Mouse (Mus musculus): ENCODE measurements at regions not wholly inside any gene's neighbourhood (a gene's known extent, or its start where the extent isn't known, plus 50 kb on each side); places are given as distances from the start of the nearest gene placed in this dataset.

DNA sequence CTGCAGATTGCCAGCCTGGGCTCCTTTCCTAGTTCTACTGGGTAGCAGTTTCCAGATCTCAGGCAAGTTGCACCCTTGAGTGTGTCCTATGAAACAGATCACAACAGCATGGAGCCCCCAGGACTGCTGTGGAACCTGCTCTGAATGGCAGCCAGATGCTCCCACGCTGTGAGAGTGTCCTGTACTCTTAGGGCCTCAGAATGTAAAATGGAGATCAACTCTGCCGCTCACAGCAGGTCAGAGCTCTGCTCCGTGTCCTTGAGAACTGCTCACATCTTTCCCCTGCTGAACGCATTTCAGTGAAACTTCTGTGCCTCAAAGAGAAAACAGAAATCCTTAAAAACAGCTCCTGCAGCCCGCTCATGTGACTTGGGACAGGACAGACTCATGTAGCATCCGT, 203.7 kb upstream of the Nlrp1b start:
- H3K27ac ChIP-seq (ENCODE audit: insufficient read depth, low read length), result no peak overlapping the region
- TF ChIP-seq POLR2A (IDR thresholded peaks at IDR 0.05; ENCODE audit: extremely low read depth, insufficient read depth, low read length), result no peak
- TF ChIP-seq CTCF (IDR thresholded peaks at IDR 0.05; ENCODE audit: extremely low read depth, insufficient read depth, low read length), result no peak
- H3K4me3 ChIP-seq (ENCODE audit: insufficient read depth, low read length), result no peak overlapping the region
- peaks cover 10% of the 10 kb centered on the region for H3K4me1 ChIP-seq (ENCODE audit: control insufficient read depth, insufficient read depth, low read length)

DNA sequence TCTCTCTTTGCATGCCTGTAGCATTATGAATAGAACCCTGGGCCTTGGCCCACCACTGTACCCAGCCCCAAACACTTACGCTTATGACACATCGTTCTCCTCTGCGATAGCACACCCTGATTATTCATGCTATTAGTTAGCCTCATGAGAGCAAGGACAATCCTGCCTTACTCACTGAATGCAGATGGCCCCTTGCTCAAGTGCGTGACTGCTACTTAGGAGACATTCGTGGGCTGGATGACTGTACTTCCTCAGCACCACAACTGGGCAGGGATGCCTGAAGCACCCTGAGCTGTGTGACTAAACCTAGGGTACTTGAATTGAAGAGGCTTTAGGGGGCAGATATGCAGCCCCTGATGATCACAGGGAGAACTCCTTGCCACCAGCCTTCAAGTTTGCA, 204.4 kb upstream of the Nlrp1b start:
- Histone ChIP-seq H3K4me3 (ENCODE audit: insufficient read depth, low read length) (no peak overlapping the region), H3K4me1 (ENCODE audit: control insufficient read depth, insufficient read depth, low read length) (peaks cover 12% of the 10 kb centered on the region), H3K27ac (ENCODE audit: insufficient read depth, low read length) (peak overlapping the region; percentile 19; the same call in 1 of the 2 replicates)
- TF ChIP-seq CTCF (IDR thresholded peaks at IDR 0.05; ENCODE audit: extremely low read depth, insufficient read depth, low read length) (no peak), POLR2A (IDR thresholded peaks at IDR 0.05; ENCODE audit: extremely low read depth, insufficient read depth, low read length) (no peak)

DNA sequence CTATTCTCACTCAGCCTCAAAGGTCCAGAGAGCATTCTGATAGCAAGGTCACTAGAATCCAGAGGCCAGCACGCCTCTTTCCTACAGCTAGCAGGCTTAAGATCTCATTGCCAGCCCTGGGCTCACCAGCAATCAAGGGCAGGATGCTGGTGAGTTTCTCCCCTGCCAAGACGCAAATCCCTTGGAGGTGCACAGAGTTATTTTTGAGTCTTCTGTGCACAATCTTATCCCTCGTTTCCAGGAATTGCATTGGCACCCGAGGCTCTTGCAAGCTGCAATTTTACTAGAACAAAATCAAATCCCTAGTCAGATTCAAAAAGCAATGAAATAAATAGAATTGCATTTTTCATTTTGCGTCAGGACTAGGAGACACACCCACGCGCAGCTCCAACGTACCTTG, 205.2 kb upstream of the Nlrp1b start:
- Histone ChIP-seq H3K4me3 (ENCODE audit: insufficient read depth, low read length) (no peak overlapping the region), H3K4me1 (ENCODE audit: control insufficient read depth, insufficient read depth, low read length) (peaks cover 12% of the 10 kb centered on the region), H3K27ac (ENCODE audit: insufficient read depth, low read length) (peak overlapping the region; percentile 66)
- TF ChIP-seq POLR2A (IDR thresholded peaks at IDR 0.05; ENCODE audit: extremely low read depth, insufficient read depth, low read length) (no peak), CTCF (IDR thresholded peaks at IDR 0.05; ENCODE audit: extremely low read depth, insufficient read depth, low read length) (no peak)

DNA sequence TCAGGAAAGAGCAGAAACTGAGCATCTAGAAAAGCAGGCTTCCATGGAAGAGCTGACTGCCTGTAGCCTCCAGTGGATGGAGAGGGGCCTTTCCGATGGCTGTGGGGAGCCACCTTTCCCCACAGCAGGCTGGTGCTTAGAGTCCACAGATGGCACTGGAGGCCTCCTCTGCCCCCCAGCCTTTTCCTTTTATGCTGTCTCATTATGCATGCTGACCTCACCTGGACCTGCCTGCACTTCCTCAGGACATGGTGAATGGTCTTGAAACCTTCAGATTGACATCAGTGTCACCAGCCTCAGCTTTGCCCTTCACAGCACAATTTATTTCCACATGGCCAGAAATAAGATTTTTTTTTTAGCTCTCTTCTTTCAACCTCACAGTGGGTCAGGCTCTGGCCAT, 205.8 kb upstream of the Nlrp1b start:
- Histone ChIP-seq H3K4me1 (ENCODE audit: control insufficient read depth, insufficient read depth, low read length) (peaks cover 12% of the 10 kb centered on the region), H3K27ac (ENCODE audit: insufficient read depth, low read length) (peak overlapping the region; percentile 66), H3K4me3 (ENCODE audit: insufficient read depth, low read length) (no peak overlapping the region)
- no peak for TF ChIP-seq POLR2A (IDR thresholded peaks at IDR 0.05; ENCODE audit: extremely low read depth, insufficient read depth, low read length)
- no peak for TF ChIP-seq CTCF (IDR thresholded peaks at IDR 0.05; ENCODE audit: extremely low read depth, insufficient read depth, low read length)

DNA sequence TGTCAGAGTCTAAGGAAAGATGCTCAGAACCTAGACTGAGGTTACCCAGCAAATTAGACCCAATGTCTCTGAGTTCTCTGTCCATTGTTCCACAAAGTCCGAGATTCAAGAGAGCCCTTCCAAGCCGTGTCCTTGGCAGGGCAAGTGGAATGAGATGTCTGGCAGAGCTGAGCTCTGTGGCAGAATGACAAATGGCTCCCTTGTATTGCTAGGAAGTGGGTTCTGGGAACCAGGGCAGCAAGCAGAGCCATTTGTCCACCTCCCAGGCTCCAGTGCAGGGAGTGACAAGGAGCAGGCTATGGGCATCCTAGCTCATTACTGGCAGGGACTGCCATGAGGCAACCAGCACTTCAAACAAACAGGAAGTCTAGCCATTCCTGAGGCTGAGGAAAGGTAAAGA, 206.3 kb upstream of the Nlrp1b start:
- TF ChIP-seq POLR2A (IDR thresholded peaks at IDR 0.05; ENCODE audit: extremely low read depth, insufficient read depth, low read length) (no peak), CTCF (IDR thresholded peaks at IDR 0.05; ENCODE audit: extremely low read depth, insufficient read depth, low read length) (no peak)
- Histone ChIP-seq H3K27ac (ENCODE audit: insufficient read depth, low read length) (peak overlapping the region; percentile 66; the same call in 1 of the 2 replicates), H3K4me3 (ENCODE audit: insufficient read depth, low read length) (no peak overlapping the region), H3K4me1 (ENCODE audit: control insufficient read depth, insufficient read depth, low read length) (peaks cover 12% of the 10 kb centered on the region)

DNA sequence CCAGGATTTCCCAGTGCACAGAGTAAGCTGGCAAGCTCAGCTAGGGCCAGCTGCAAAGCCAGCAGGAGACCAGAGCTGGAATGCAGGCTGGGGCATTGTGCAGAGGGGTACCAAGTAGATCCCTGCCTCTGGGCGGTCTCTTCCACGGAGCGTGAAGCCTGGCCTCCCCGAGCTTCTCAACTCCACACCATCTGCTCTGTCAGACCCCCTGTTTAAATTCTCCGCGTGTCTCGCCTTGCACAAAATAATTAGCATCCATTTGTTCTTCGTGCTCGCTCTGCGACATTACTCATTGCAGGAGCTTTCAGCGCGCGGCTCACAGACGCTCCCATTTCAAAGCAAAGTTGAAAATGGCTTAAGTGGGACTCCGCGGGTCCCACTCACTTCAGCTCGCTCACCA, 209.3 kb upstream of the Nlrp1b start:
- Histone ChIP-seq H3K27ac (ENCODE audit: insufficient read depth, low read length) (peak overlapping the region; percentile 17), H3K4me1 (ENCODE audit: control insufficient read depth, insufficient read depth, low read length) (peaks cover 13% of the 10 kb centered on the region), H3K4me3 (ENCODE audit: insufficient read depth, low read length) (no peak overlapping the region)
- TF ChIP-seq CTCF (IDR thresholded peaks at IDR 0.05; ENCODE audit: extremely low read depth, insufficient read depth, low read length) (no peak), POLR2A (IDR thresholded peaks at IDR 0.05; ENCODE audit: extremely low read depth, insufficient read depth, low read length) (no peak)

DNA sequence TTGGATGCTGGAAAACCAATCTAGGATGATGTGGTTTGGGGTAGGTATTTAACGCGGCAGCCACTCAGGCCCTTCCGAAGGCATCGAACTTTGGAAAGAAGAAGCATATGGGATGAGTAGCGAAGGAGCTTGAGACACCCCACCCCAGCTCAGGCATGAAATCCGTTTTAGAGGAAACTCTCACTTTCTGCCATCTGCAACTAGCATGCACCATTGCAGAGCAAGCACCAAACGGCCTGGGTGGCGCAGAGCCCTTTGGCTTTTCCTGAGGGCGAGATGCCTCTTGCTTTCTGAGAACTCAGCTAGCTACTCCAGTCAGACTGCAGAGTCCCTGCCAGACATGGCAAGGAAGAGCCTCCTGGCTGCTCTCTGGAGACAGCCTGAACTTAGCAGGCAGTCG, 209.9 kb upstream of the Nlrp1b start:
- no peak for TF ChIP-seq CTCF (IDR thresholded peaks at IDR 0.05; ENCODE audit: extremely low read depth, insufficient read depth, low read length)
- no peak for TF ChIP-seq POLR2A (IDR thresholded peaks at IDR 0.05; ENCODE audit: extremely low read depth, insufficient read depth, low read length)
- Histone ChIP-seq H3K27ac (ENCODE audit: insufficient read depth, low read length) (peak overlapping the region; percentile 17), H3K4me3 (ENCODE audit: insufficient read depth, low read length) (no peak overlapping the region), H3K4me1 (ENCODE audit: control insufficient read depth, insufficient read depth, low read length) (peaks cover 11% of the 10 kb centered on the region)

DNA sequence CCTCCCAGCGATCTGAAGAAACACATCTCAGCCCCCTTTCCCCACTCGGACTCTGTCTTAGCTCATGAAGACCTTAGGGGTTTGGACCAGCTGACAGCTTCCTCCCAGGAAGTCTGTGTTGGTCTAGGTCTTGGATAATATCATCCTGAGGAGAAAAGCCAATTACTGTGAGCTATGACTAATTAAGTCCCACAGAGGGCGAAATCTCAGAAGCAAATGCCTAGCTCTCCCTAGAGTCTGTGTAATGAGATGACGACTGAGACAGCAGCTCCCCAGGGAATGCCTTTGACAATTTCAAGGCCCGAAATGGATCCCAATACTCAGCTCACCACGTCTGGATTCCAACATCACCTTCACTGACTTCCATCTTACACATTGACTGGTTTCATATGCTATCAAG, 213.5 kb upstream of the Nlrp1b start:
- TF ChIP-seq CTCF (IDR thresholded peaks at IDR 0.05; ENCODE audit: extremely low read depth, insufficient read depth, low read length), result no peak
- TF ChIP-seq POLR2A (IDR thresholded peaks at IDR 0.05; ENCODE audit: extremely low read depth, insufficient read depth, low read length), result no peak
- H3K4me1 ChIP-seq (ENCODE audit: control insufficient read depth, insufficient read depth, low read length), result peaks cover 5% of the 10 kb centered on the region
- H3K4me3 ChIP-seq (ENCODE audit: insufficient read depth, low read length), result no peak overlapping the region
- no peak overlapping the region for H3K27ac ChIP-seq (ENCODE audit: insufficient read depth, low read length)

DNA sequence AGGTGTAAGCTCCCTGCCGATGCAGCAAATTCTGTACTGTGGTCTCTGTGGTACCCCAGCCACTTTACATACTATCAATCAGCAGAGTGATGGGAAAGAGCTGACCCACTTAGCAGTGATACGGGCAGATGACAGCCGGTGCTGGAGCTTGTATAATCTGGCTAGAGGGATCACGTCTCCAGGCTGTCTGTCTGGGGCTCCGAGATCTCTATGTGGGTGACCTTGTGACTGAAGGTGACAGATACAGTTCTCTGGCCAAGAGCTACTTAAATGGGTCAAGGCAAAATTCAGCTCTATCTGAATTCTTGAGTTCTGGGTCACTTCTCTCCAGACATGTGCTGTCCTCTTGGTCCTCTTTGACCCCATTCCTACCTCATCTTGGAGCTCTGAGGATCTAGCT, 216.1 kb upstream of the Nlrp1b start:
- Histone ChIP-seq H3K4me3 (ENCODE audit: insufficient read depth, low read length) (no peak overlapping the region), H3K4me1 (ENCODE audit: control insufficient read depth, insufficient read depth, low read length) (peaks cover 3% of the 10 kb centered on the region; the same call in 1 of the 2 replicates), H3K27ac (ENCODE audit: insufficient read depth, low read length) (no peak overlapping the region)
- no peak for TF ChIP-seq CTCF (IDR thresholded peaks at IDR 0.05; ENCODE audit: extremely low read depth, insufficient read depth, low read length)
- no peak for TF ChIP-seq POLR2A (IDR thresholded peaks at IDR 0.05; ENCODE audit: extremely low read depth, insufficient read depth, low read length)

DNA sequence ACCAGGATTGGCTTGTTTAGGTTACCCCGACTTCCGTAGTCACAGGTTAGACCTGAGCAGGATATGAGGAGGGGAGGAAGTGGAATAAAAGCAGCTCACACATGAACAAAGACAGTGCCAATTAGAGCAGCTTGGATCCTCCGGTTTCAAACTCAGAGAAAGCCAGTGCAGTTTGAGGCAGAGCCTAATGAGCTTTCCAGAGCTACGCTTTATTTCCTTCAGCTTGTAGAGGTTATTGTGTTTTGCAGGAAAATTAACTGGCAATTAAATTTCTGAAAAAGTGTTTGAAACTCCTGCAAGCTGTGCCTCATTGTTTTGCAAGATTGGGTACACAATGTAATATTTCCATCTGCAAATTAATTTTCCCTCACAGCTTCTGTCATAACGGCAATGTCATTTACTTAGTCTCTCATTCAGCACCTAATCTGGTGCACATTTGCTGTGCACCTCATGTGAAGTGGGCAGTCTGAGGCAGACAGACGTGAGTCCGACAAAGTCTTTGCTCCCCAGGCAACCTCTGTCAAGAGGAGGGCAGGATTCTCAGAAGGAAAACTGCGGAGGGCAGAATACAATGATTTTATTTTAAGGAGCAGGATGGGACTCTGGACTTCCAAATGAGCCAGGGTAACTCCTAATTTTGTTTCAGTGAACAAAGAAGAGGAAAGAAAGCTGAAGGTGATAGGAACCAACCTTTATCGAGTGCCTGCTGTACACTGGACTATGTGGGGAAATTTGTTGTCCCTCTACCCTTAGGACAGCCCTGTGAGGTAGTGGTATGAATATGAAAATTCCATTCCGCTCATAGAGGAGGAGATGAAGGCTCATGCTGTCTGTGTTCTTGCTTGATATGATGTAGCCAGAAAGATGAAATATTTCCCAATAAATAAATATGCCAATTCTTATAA, 217.6 kb upstream of the Nlrp1b start:
- TF ChIP-seq CTCF (IDR thresholded peaks at IDR 0.05; ENCODE audit: extremely low read depth, insufficient read depth, low read length) (no peak), POLR2A (IDR thresholded peaks at IDR 0.05; ENCODE audit: extremely low read depth, insufficient read depth, low read length) (no peak)
- no peak overlapping the region for H3K27ac ChIP-seq (ENCODE audit: insufficient read depth, low read length)
- peaks cover 3% of the 10 kb centered on the region; the same call in 1 of the 2 replicates for H3K4me1 ChIP-seq (ENCODE audit: control insufficient read depth, insufficient read depth, low read length)
- H3K4me3 ChIP-seq (ENCODE audit: insufficient read depth, low read length), result no peak overlapping the region
